Mouse (Mus musculus) MEL (cell line): ENCODE results near the gene Ikzf2. TPM values are rescaled to one million over a fixed set of nuclear protein-coding genes. Genes with fewer than 3 reads are reported as not detected.

Source experiments
- DNase-seq: peaks from one replicate; pipeline ENCODE4 v3.0.0; 2011; ENCODE audit warnings: low read depth, low spot score
- H3K27ac ChIP-seq: 2 replicates; pipeline ENCODE4 v1.5.1; 2012; ENCODE audit warnings: low read depth, mild to moderate bottlenecking, control low read depth, low read length, moderate library complexity; ENCODE audit not compliant: control insufficient read depth
- H3K27me3 ChIP-seq, 2 experiments: fragments of 150-350 bp in 1 of 2; sonication (generic) in 1 of 2; 2 replicates each; pipeline ENCODE4 v1.6.1; 2012; ENCODE audit warnings: low read length in 2 of 2, mild to moderate bottlenecking in 2 of 2, improper control_type of control experiment in 1 of 2, moderate library complexity in 1 of 2; ENCODE audit not compliant: insufficient read depth in 2 of 2, control insufficient read depth in 1 of 2
- H3K36me3 ChIP-seq, 2 experiments: 2 replicates each; pipeline ENCODE4 v1.6.1; 2012 to 2014; ENCODE audit warnings: low read length in 2 of 2, improper control_type of control experiment in 1 of 2, inconsistent platforms in 1 of 2, mild to moderate bottlenecking in 1 of 2; ENCODE audit not compliant: insufficient read depth in 2 of 2, control insufficient read depth in 1 of 2
- H3K4me1 ChIP-seq, 2 experiments: fragments of 150-350 bp in 1 of 2; sonication (generic) in 1 of 2; 2 replicates each; pipeline ENCODE4 v1.6.1; 2012; ENCODE audit warnings: low read length in 2 of 2, improper control_type of control experiment in 1 of 2, mild to moderate bottlenecking in 1 of 2; ENCODE audit not compliant: insufficient read depth in 2 of 2, control insufficient read depth in 1 of 2
- H3K4me3 ChIP-seq, 2 experiments: fragments of 150-350 bp in 1 of 2; sonication (generic) in 1 of 2; 2 replicates each; pipeline ENCODE4 v1.5.1; 2012; ENCODE audit warnings: low read depth in 2 of 2, low read length in 2 of 2, mild to moderate bottlenecking in 2 of 2, moderate library complexity in 2 of 2, control low read depth in 1 of 2, improper control_type of control experiment in 1 of 2; ENCODE audit not compliant: control insufficient read depth in 1 of 2, insufficient read depth in 1 of 2
- H3K79me2 ChIP-seq: 2 replicates; pipeline ENCODE4 v1.6.1; 2012; ENCODE audit warnings: mild to moderate bottlenecking, low read length, moderate library complexity; ENCODE audit not compliant: control insufficient read depth, poor library complexity, insufficient read depth
- H3K9ac ChIP-seq: 2 replicates; pipeline ENCODE4 v1.6.1; 2012; ENCODE audit warnings: low read depth, mild to moderate bottlenecking, control low read depth, low read length, moderate library complexity; ENCODE audit not compliant: control insufficient read depth, poor library complexity, severe bottlenecking
- H3K9me3 ChIP-seq: fragments of 150-350 bp; sonication (generic); replicated peaks from 2 replicates; pipeline ENCODE4 v1.6.1; 2012; ENCODE audit warnings: mild to moderate bottlenecking, low read length, improper control_type of control experiment, moderate library complexity; ENCODE audit not compliant: insufficient read depth
- BHLHE40 ChIP-seq: IDR thresholded peaks from 2 replicates; pipeline ENCODE4 v1.6.1; 2012; ENCODE audit warnings: low read depth, mild to moderate bottlenecking, inconsistent platforms, low read length, improper control_type of control experiment, borderline replicate concordance
- EP300 ChIP-seq, 2 experiments: IDR thresholded peaks; 2 replicates each; pipeline ENCODE4 v1.6.1; 2011; ENCODE audit warnings: improper control_type of control experiment in 2 of 2, low read length in 2 of 2, low read depth in 1 of 2, mild to moderate bottlenecking in 1 of 2
- ETS1 ChIP-seq: IDR thresholded peaks from 2 replicates; pipeline ENCODE4 v1.6.1; 2012; ENCODE audit warnings: low read depth, mild to moderate bottlenecking, inconsistent platforms, low read length, improper control_type of control experiment, moderate library complexity
- GABPA ChIP-seq: IDR thresholded peaks from 2 replicates; pipeline ENCODE4 v1.6.1; 2012; ENCODE audit warnings: low read depth, mild to moderate bottlenecking, inconsistent platforms, low read length, improper control_type of control experiment, moderate library complexity
- GATA1 ChIP-seq: IDR thresholded peaks from 2 replicates; pipeline ENCODE4 v1.6.1; 2011; ENCODE audit warnings: low read depth, low read length, improper control_type of control experiment
- HCFC1 ChIP-seq: IDR thresholded peaks from 2 replicates; pipeline ENCODE4 v1.6.1; 2012; ENCODE audit warnings: low read depth, mild to moderate bottlenecking, inconsistent platforms, low read length, improper control_type of control experiment, moderate library complexity
- JUND ChIP-seq: IDR thresholded peaks from 2 replicates; pipeline ENCODE4 v1.6.1; 2011; ENCODE audit warnings: low read depth, mild to moderate bottlenecking, improper control_type of control experiment, low read length
- KAT2A ChIP-seq: conservative IDR thresholded peaks from 2 replicates; pipeline ENCODE4 v1.6.1; 2012; ENCODE audit warnings: low read depth, low read length, improper control_type of control experiment, inconsistent platforms
- MAFK ChIP-seq: IDR thresholded peaks from 2 replicates; pipeline ENCODE4 v1.6.1; 2011; ENCODE audit warnings: low read depth, mild to moderate bottlenecking, low read length, improper control_type of control experiment, borderline replicate concordance
- MAZ ChIP-seq: IDR thresholded peaks from 2 replicates; pipeline ENCODE4 v1.6.1; 2012; ENCODE audit warnings: low read depth, mild to moderate bottlenecking, inconsistent platforms, low read length, improper control_type of control experiment
- MXI1 ChIP-seq: IDR thresholded peaks from 2 replicates; pipeline ENCODE4 v1.6.1; 2011; ENCODE audit warnings: mild to moderate bottlenecking, low read depth, low read length, improper control_type of control experiment
- MYB ChIP-seq: IDR thresholded peaks from 2 replicates; pipeline ENCODE4 v1.6.1; 2011; ENCODE audit warnings: mild to moderate bottlenecking, low read depth, low read length, improper control_type of control experiment
- MYC ChIP-seq: IDR thresholded peaks from 2 replicates; pipeline ENCODE4 v1.6.1; 2011; ENCODE audit warnings: low read depth, mild to moderate bottlenecking, low read length, improper control_type of control experiment, moderate library complexity
- RAD21 ChIP-seq: IDR thresholded peaks from 2 replicates; pipeline ENCODE4 v1.6.1; 2011; ENCODE audit warnings: mild to moderate bottlenecking, low read depth, low read length, improper control_type of control experiment
- RCOR1 ChIP-seq: IDR thresholded peaks from 2 replicates; pipeline ENCODE4 v1.6.1; 2012; ENCODE audit warnings: low read depth, mild to moderate bottlenecking, inconsistent platforms, low read length, improper control_type of control experiment
- SIN3A ChIP-seq: IDR thresholded peaks from 2 replicates; pipeline ENCODE4 v1.6.1; 2012; ENCODE audit warnings: low read length, improper control_type of control experiment, inconsistent platforms
- SMC3 ChIP-seq: IDR thresholded peaks from 2 replicates; pipeline ENCODE4 v1.6.1; 2011; ENCODE audit warnings: low read depth, low read length, improper control_type of control experiment
- TAL1 ChIP-seq: IDR thresholded peaks from 2 replicates; pipeline ENCODE4 v1.6.1; 2012; ENCODE audit warnings: mild to moderate bottlenecking, inconsistent platforms, low read length, moderate library complexity, mixed read lengths
- TBP ChIP-seq: IDR thresholded peaks from 2 replicates; pipeline ENCODE4 v1.8.0; 2011; ENCODE audit warnings: low read depth, low read length, improper control_type of control experiment
- TCF12 ChIP-seq: IDR thresholded peaks from 2 replicates; pipeline ENCODE4 v1.6.1; 2014; ENCODE audit warnings: low read depth, mild to moderate bottlenecking, inconsistent platforms, low read length, improper control_type of control experiment, moderate library complexity
- ZC3H11A ChIP-seq: IDR thresholded peaks from 2 replicates; pipeline ENCODE4 v1.6.1; 2012; ENCODE audit warnings: low read depth, mild to moderate bottlenecking, inconsistent platforms, low read length, improper control_type of control experiment
- ZNF384 ChIP-seq: IDR thresholded peaks from 2 replicates; pipeline ENCODE4 v1.6.1; 2012; ENCODE audit warnings: low read depth, mild to moderate bottlenecking, inconsistent platforms, low read length, improper control_type of control experiment
- polyA plus RNA-seq, 2 experiments: library from polyadenylated mRNA; stranded (reverse) in 1 of 2; unstranded in 1 of 2; fragments of >175 nt in 1 of 2; fragments of >200 nt in 1 of 2; gene quantifications; 2 replicates each; pipeline versions ENCODE4 v1.2.1 to v1.2.4; 2012; ENCODE audit warnings: low replicate concordance in 2 of 2, low read depth in 1 of 2; ENCODE audit not compliant: insufficient read length in 2 of 2, insufficient read depth in 1 of 2, missing spikeins in 1 of 2
- total RNA-seq: library from RNA; depleted of rRNA; stranded (reverse); fragments of 300-350 nt; gene quantifications from 2 replicates; pipeline ENCODE4 v1.2.3, GENCODE M21; 2012

Ikzf2 gene
- total and polyA plus RNA-seq, 3 experiments: 2.9 to 5.6 TPM; not detected in 1

DNA sequence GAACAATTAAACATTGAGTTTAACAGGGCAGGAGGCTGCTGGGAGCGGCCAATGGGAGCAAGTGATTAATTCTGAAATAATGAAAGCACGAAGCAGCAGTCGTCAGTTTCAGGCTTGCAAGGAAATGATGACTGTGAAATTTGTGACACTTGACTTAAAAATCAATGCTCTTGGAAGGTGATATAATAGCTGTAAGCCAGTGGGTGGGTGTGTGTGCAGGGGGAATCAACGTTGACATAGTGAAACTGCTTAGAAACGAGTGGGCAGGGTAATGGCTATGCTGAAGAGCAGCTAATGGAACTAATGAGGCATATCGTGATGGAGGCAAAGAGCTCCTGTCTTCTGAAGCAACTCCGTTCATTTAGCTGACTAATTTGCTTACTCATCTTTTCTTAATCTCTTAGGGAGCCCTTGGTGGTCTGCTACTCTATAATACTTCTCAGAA lies 188.2 kb downstream of the Ikzf2 start:
- Histone ChIP-seq H3K4me1 (peaks cover 20 to 22% of the 10 kb centered on the region in 2 experiments), H3K79me2 (no peaks in the 10 kb centered on the region), H3K27me3 (no peaks in the 10 kb centered on the region), H3K9me3 (no peaks in the 10 kb centered on the region), H3K4me3 (peak overlapping the region; percentile 62 to 84), H3K36me3 (peaks cover 0 to 50% of the 10 kb centered on the region in 2 experiments; a peak in 2 of 4 replicates), H3K9ac (peak overlapping the region; percentile 37), H3K27ac (peak overlapping the region; percentile 79)
- TF ChIP-seq MYC (0 out of 2 replicates have a peak, but pooled peaks have one; percentile 11), MAFK (peak; percentile 88), MXI1 (peak; percentile 32; the same call in 1 of the 2 replicates), GABPA (no peak), ZNF384 (no peak), TBP (peak; percentile 52; the same call in 1 of the 2 replicates)
- DNase-seq: peak; percentile 70

DNA sequence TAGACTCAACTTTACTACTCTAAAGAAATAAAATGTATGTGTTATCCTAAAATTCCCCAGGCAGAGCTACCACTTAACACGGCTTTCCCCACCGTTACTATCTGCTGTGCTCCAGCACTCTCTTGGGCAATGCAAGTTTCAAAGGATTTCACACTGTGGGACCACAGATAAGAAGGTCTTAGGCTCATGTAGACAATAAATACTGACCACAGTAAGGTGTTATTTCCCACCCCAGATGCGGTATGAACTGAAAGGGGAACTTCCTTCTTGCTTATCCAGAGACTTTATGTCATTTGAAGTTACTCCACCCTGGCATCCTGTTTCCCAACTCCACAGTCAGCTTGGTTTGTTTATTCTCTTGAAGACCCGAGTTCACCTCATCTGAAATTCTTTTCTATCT lies 191.0 kb downstream of the Ikzf2 start:
- H3K36me3 ChIP-seq: peaks cover 0 to 46% of the 10 kb centered on the region in 2 experiments; a peak in 2 of 4 replicates
- H3K79me2 ChIP-seq: no peaks in the 10 kb centered on the region
- TF ChIP-seq JUND (0 out of 2 replicates have a peak, but pooled peaks have one; percentile 28), RAD21 (no peak), KAT2A (no peak), MAFK (peak; percentile 69; the same call in 1 of the 2 replicates), SMC3 (0 out of 2 replicates have a peak, but pooled peaks have one; percentile 13), SIN3A (peak; percentile 33; the same call in 1 of the 2 replicates), BHLHE40 (peak; percentile 39; the same call in 1 of the 2 replicates), HCFC1 (no peak), TCF12 (peak; percentile 96), ETS1 (peak; percentile 85), ZC3H11A (no peak), RCOR1 (peak; percentile 90), TAL1 (peak; percentile 99), GATA1 (peak; percentile 96), MYB (peak; percentile 78; the same call in 1 of the 2 replicates), MAZ (no peak), EP300 (IDR thresholded peaks at IDR 0.05; ENCODE audit: low read depth in 1 of 2, low read length in 2 of 2) (peak; percentile 97 to 98), MYC (no peak), TBP (no peak)
- peaks cover 22 to 24% of the 10 kb centered on the region in 2 experiments for H3K4me1 ChIP-seq
- H3K9me3 ChIP-seq: no peaks in the 10 kb centered on the region
- peak; percentile 87 for DNase-seq
- H3K27me3 ChIP-seq: no peaks in the 10 kb centered on the region
- H3K27ac ChIP-seq: peak overlapping the region; percentile 73
- no peak overlapping the region for H3K9ac ChIP-seq
- no peak overlapping the region for H3K4me3 ChIP-seq
